Mouse (Mus musculus): ENCODE results near the gene Ifit1bl1. TPM values are rescaled to one million over a fixed set of nuclear protein-coding genes. Genes with fewer than 3 reads are reported as not detected.
"Not testable (repeated sequence)": the region's sequence is repeated elsewhere in the genome, so short reads cannot be mapped to it uniquely, and the experiment has no call there.

The Ifit1bl1 gene
- total RNA-seq (2021), result under 1 TPM; 0.12 to 0.16 TPM
- long read RNA-seq, experiment 1, result 0 reads
- long read RNA-seq, experiment 2, result 0 reads

GRCm38 (mm10) chr19:34601888-34602287 lies at the start of gene Ifit1bl1:
Ifit1bl1 (minus strand) TSS chr19:34601956.
- intact Hi-C loops (cut with DNase I; ENCODE audit: low total_unique reads); DNase-seq: not testable (repeated sequence)

DNA sequence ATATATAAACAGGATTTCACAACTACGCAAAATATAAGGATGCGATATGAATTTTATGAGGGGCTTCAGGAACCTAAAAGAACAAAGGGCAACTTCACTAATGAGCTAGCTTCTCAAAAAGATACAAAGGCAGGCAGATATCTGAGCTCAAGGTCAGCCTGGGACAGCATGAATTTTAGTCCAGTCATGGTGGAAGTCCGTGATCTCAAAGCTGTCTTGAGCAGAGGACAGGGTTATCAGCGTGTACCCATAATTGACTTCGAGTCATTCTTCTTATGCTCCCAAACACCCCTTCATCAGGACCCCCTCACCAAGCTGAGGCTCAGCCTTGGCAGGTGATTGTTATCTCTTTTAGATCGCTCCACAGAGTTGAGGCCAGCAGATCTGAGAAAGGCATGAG lies 49.2 kb upstream of the Ifit1bl1 start:
- intact Hi-C loops (cut with DNase I; ENCODE audit: low total_unique reads), result no loop called here

DNA sequence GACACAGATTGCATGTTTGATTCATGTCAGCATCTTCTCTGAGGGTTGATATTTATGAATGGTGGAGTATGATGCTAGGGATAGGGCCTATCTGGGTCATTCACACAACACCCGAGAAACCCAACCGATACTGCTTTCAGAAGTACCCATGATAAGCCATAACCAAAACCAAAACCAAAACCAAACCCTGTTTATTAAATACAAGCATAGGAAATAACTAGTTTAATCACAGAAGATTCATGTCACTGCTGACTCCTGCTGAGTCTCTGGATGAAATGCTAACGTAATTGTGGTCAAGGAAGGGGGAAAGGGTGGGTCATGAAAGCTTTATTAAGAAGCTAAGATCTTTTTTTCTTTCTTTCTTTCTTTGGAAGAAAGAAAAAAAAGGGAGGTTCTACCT lies 48.5 kb upstream of the Ifit1bl1 start:
- no peak for DNase-seq
- intact Hi-C loops (cut with DNase I; ENCODE audit: low total_unique reads), result no loop called here

More for the DNA sequence above, 49.2 kb upstream of the Ifit1bl1 start:
- DNase-seq, result no peak

- intact Hi-C loops (cut with DNase I; ENCODE audit: low total_unique reads); DNase-seq: not testable (repeated sequence)
These were observed 45.9 kb upstream of the Ifit1bl1 start for GRCm38 (mm10) chr19:34647630-34648029.

DNA sequence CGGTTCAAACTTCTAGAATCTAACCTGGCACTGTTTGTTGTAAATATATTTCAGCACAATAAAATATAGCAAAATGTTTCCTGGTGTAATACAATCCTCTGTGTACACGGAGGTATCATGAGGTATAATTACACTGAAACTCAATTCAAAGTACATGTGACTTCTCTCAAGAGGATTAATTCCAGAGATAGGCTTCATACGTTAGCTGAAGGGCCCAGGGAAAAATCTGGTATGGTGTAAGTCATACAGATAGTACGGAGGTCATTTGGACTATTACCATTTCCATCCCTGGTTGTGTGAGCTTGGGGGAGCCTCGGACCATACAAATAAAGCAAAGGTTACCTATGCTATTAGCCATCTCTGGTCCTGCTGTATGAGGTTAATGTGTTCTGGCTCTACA lies 40.9 kb upstream of the Ifit1bl1 start:
- intact Hi-C loops (cut with DNase I; ENCODE audit: low total_unique reads), result no loop called here
- DNase-seq, result no peak

DNA sequence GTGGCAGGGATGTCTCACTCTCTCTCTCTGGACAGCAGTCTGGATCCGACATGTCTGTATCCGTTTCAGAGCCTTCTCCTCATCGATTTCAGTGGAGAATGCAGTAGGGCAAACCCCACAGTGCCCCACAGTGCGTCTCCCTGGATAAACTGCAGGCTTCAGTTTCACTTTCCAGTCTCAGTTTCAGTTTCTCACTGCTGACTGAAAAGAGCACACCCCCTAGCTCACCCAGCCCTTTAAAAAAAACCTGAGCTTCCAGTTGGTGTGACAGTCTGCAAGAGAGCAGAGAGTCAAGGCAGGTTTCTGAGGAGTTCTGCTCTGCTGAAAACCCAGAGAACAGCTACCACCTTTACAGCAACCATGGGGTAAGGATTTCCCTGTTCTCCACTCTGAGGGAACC lies 38.9 kb upstream of the Ifit1bl1 start, which contains the start of the genes Ifit1bl2 and Ifit1:
Gene Ifit1bl2 (minus strand): TSS at position 121 of the 400 bp plus-strand sequence.
Gene Ifit1 (plus strand): TSS at position 249 of the 400 bp plus-strand sequence.
- no peak for DNase-seq
- intact Hi-C loops (cut with DNase I; ENCODE audit: low total_unique reads), result no loop called here

- intact Hi-C loops (cut with DNase I; ENCODE audit: low total_unique reads), result loop anchor here (5.0 to 10.0 kb wide), 3 partner anchors 90 to 392 kb away; no protein-coding TSS in a partner anchor
- peak; percentile 25 for DNase-seq
These were observed 35.3 kb upstream of the Ifit1bl1 start for GRCm38 (mm10) chr19:34636933-34637557.

GRCm38 (mm10) chr19:34633484-34633883 lies 31.7 kb upstream of the Ifit1bl1 start:
- DNase-seq, result no peak
- intact Hi-C loops (cut with DNase I; ENCODE audit: low total_unique reads), result loop anchor here (10.0 kb wide), 2 partner anchors 299 to 389 kb away; no protein-coding TSS in a partner anchor

DNA sequence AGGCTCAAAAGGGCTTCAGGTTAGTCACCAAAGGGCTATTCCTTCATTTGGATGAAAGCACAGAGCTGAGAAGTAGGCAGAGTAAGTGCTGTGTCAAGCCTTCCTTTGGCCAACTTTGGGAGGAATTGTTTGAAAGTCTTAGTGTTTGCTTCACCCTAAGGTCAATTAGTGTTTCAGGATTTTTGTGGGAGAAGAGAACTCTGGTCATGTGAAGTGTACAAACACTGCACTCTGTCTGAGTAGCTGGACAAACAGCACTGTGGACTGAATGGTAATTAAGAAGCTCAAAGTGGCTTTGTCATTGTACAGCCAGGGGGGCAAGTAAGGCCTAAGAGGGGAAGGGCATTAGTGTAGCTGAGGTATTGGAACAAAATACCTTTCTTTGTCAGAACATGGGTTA lies 29.7 kb upstream of the Ifit1bl1 start:
- intact Hi-C loops (cut with DNase I; ENCODE audit: low total_unique reads), result loop anchor here (10.0 kb wide), 2 partner anchors 297 to 387 kb away; no protein-coding TSS in a partner anchor
- no peak for DNase-seq

DNA sequence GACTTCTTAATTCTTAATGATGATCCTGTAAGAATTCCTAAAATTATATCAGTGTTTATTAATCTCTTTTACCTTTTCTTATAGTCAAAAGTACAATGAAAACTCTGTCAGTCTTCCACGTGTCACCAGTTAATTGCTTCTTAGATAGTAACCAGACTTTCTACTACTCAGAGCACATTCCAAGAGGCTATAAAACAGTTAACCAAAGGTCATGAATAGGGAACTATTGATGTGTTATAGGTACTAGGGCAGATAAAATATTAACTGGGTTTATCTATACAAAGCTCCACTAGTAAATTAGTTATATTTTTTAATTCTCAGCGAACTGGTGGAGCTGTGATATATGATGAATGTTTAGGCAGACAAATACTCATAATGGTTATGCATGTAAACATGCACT lies 25.7 kb upstream of the Ifit1bl1 start:
- intact Hi-C loops (cut with DNase I; ENCODE audit: low total_unique reads), result no loop called here
- DNase-seq, result no peak

DNA sequence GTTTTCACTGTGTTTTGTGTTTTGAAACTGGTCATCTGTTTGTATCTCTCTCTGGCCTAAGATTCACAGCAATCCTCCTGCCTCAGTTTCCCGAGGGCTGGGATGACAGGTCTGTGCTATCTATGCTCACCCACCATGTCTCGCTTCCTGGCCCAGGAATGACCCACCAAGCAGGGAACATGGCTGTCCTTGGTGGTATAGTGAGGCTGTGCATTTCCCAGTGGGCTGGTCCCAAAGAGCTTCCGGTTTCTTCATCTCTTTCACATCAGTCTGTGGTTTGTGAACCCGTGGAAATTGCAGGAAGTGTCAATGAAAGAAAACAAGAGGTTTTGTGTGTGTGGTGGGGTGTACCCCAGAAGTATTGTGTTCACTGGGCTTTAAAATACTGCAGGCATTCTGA lies 22.9 kb upstream of the Ifit1bl1 start:
- intact Hi-C loops (cut with DNase I; ENCODE audit: low total_unique reads), result no loop called here
- DNase-seq, result no peak

GRCm38 (mm10) chr19:34623781-34624180 lies 22.0 kb upstream of the Ifit1bl1 start:
- intact Hi-C loops (cut with DNase I; ENCODE audit: low total_unique reads), result no loop called here
- DNase-seq, result no peak

- DNase-seq, result no peak
- intact Hi-C loops (cut with DNase I; ENCODE audit: low total_unique reads), result no loop called here
These were observed 19.1 kb upstream of the Ifit1bl1 start for GRCm38 (mm10) chr19:34620871-34621270.

- not testable (repeated sequence) for DNase-seq
These were observed 10.7 kb upstream of the Ifit1bl1 start for GRCm38 (mm10) chr19:34612243-34613001.

GRCm38 (mm10) chr19:34610118-34610517 lies 8.4 kb upstream of the Ifit1bl1 start:
- DNase-seq; intact Hi-C loops (cut with DNase I; ENCODE audit: low total_unique reads): not testable (repeated sequence)

More at GRCm38 (mm10) chr19:34612243-34613001, 10.7 kb upstream of the Ifit1bl1 start:
- intact Hi-C loops (cut with DNase I; ENCODE audit: low total_unique reads), result not testable (repeated sequence)

DNA sequence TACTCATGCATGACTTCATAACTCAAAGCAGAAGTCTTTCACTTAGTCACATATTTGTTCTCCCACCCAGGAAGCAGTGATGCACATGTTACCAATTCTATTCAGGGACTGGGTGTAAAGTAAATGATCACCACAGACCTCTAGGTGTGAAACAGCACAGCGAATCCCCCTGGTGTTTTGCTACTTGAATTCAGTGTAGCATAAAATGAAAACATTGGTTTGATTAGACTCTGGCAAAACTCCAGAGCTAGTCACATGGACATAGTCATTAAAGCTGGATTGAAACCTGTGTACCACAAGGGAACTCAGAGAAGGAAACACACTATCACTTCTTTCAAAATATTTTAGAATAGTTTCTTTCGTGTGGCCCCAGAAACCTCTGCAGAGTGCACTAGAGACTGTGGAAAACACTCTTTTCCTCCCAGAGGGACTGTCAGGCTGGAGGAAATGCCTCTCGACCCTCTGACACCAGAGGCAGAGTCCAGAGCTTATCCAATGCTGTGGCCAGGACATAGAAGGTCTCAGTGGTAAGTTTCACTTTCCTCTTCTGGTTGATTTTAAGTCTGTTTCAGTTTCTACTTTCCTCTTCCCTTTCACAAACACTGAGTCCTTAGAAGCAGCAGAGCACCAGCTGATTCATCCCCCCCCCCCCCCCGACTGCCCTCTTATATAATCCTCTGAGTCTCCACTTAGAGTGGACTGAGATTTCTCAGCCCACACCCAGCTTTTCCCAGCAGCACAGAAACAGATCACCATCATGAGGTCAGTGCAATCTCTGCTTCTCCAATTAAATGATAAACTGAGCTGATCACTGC lies 5.7 kb upstream of the Ifit1bl1 start, which contains the start of gene Ifit3b:
Gene Ifit3b (plus strand): TSS at position 734 of the 815 bp plus-strand sequence.
- intact Hi-C loops (cut with DNase I; ENCODE audit: low total_unique reads); DNase-seq: not testable (repeated sequence)

DNA sequence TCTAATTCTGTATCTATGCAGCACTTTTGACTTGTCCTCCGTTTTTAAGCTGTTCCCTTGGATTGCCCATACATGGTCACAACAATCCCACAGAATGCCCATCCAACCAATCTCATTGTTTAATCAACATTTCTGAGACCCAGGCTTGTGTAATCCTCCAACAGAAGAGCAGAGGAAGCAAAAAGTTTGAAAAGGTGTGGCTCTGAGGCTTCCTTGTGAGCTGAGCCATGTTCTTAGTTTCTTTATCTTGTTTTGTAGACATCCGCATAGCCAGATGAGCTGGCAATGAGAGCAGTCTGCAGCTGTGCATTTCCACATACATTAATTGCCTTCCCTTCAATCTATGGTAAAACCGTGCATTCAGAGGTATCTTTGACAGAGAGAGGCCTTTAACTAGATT lies 3.7 kb upstream of the Ifit1bl1 start:
- no peak for DNase-seq
- intact Hi-C loops (cut with DNase I; ENCODE audit: low total_unique reads), result no loop called here

GRCm38 (mm10) chr19:34599250-34599649 lies 2.5 kb downstream of the Ifit1bl1 start:
- DNase-seq; intact Hi-C loops (cut with DNase I; ENCODE audit: low total_unique reads): not testable (repeated sequence)

- intact Hi-C loops (cut with DNase I; ENCODE audit: low total_unique reads), result no loop called here
- DNase-seq, result no peak
These were observed 3.4 kb downstream of the Ifit1bl1 start for GRCm38 (mm10) chr19:34598341-34598740.
